Comparison of ENCODE assay signal across 15 mouse cellular contexts in genomic region chr5:132882291-132882690, GRCm38 (mm10).
DNase-seq lines count a peak whose midpoint lies in the region; ATAC-seq and TF ChIP-seq lines count a peak whose summit lies in the region.
"Had no signal": no experiment of that assay in that cellular context is flagged by ENCODE, and none has a peak within 500 bp of the region (broad histone marks: within the 10 kb centered on the region; RNA-seq: fewer than 3 reads in every experiment).

No protein-coding gene starts in this region.

- no peak for ATAC-seq in cerebellum, adult (ENCODE audit: insufficient number of reproducible peaks, low FRiP score, low TSS enrichment)
- ATAC-seq: intestine, postnatal 0 days had no signal

- peak; percentile 58 for DNase-seq in cerebellum, adult 11 months
- peak; percentile 25 for DNase-seq in left cerebral cortex, postnatal 4 days
- no peak for DNase-seq in left cerebral cortex, postnatal 14 days (ENCODE audit: low spot score in 2 of 2)
- DNase-seq in Muller cell, postnatal 12 days (ENCODE audit: inconsistent ontology term), result peak; percentile 64
- DNase-seq in cerebellum, postnatal 14 days, result peak; percentile 62 to 85
- no peak for DNase-seq in layer of hippocampus, adult 2 months (ENCODE audit: low spot score in 2 of 2)
- DNase-seq in neural tube, embryonic 10.5 days (ENCODE audit: extremely low spot score, low spot score), result no peak
- DNase-seq: adrenal gland, adult 2 months; kidney, postnatal 4 days; midbrain, embryonic 14.5 days had no signal

- H3K27ac ChIP-seq in layer of hippocampus, adult 2 months, result no peak overlapping the region
- H3K27ac ChIP-seq: heart, embryonic 13.5 days; hindbrain, embryonic 14.5 days; left cerebral cortex, adult 2 months had no signal

- no peak overlapping the region for H3K4me3 ChIP-seq in layer of hippocampus, adult 2 months
- H3K4me3 ChIP-seq: heart, embryonic 13.5 days; left cerebral cortex, adult 2 months had no signal

- no peak for TF ChIP-seq CTCF in layer of hippocampus, adult 2 months (conservative IDR thresholded peaks at IDR 0.05)

- intact Hi-C loops in left cerebral cortex, postnatal 4 days (cut with DNase I), result no loop called here
- intact Hi-C loops in left cerebral cortex, postnatal 14 days (cut with DNase I), result no loop called here

Comparison
In these comparisons a context has a peak if more than half of its experiments do, and no peak if none do; other contexts are left out.
1. DNase-seq: peak in cerebellum, adult 11 months (single experiment), left cerebral cortex, postnatal 4 days (single experiment), Muller cell, postnatal 12 days (single experiment) and cerebellum, postnatal 14 days (2 of 2); none in left cerebral cortex, postnatal 14 days (0 of 2), layer of hippocampus, adult 2 months (0 of 2) and neural tube, embryonic 10.5 days (single experiment).